Mouse (Mus musculus) CH12.LX (cell line): Measurements from ENCODE around the gene Cers6. TPM values are rescaled to one million over a fixed set of nuclear protein-coding genes. Genes with fewer than 3 reads are reported as not detected.

Experiments
- DNase-seq: peaks from one replicate; pipeline ENCODE4 v3.0.0-alpha.2; 2013; ENCODE audit errors: extremely low read depth
- H3K27ac ChIP-seq: 2 replicates; pipeline ENCODE4 v1.5.1; 2012; ENCODE audit warnings: low read depth, mild to moderate bottlenecking, control low read depth, moderate library complexity; ENCODE audit not compliant: insufficient read depth
- H3K27me3 ChIP-seq: replicated peaks from 2 replicates; pipeline ENCODE3; 2012; ENCODE audit warnings: inconsistent platforms
- H3K36me3 ChIP-seq, 2 experiments: replicated peaks in 1 of 2; 2 replicates each; pipeline versions ENCODE3 to v1.6.1; 2012; ENCODE audit warnings: inconsistent platforms in 1 of 2, low read length in 1 of 2, mild to moderate bottlenecking in 1 of 2, mixed read lengths in 1 of 2, moderate library complexity in 1 of 2; ENCODE audit not compliant: control insufficient read depth in 1 of 2, insufficient read depth in 1 of 2
- H3K4me1 ChIP-seq, 2 experiments: 2 replicates each; pipeline ENCODE4 v1.6.1; 2012; ENCODE audit warnings: inconsistent platforms in 1 of 2, moderate library complexity in 1 of 2; ENCODE audit not compliant: insufficient read depth in 2 of 2, control insufficient read depth in 1 of 2
- H3K4me2 ChIP-seq: 2 replicates; pipeline ENCODE4 v1.6.1; 2012; ENCODE audit warnings: low read depth, mild to moderate bottlenecking, control low read depth; ENCODE audit not compliant: poor library complexity, insufficient read depth, severe bottlenecking
- H3K4me3 ChIP-seq, 3 experiments: fragments of 150-350 bp in 1 of 3; sonication (generic) in 1 of 3; replicated peaks in 1 of 3; 2 replicates each; pipeline versions ENCODE3 to v1.5.1; 2011 to 2012; ENCODE audit warnings: low read depth in 2 of 3, low read length in 2 of 3, mild to moderate bottlenecking in 2 of 3, moderate library complexity in 2 of 3, control low read depth in 1 of 3, improper control_type of control experiment in 1 of 3, inconsistent platforms in 1 of 3, mixed read lengths in 1 of 3; ENCODE audit not compliant: poor library complexity in 1 of 3
- H3K79me2 ChIP-seq: replicated peaks from 2 replicates; pipeline ENCODE4 v1.6.1; 2012; ENCODE audit warnings: mild to moderate bottlenecking, moderate library complexity; ENCODE audit not compliant: control insufficient read depth, poor library complexity, insufficient read depth, severe bottlenecking; ENCODE audit errors: extremely low read depth
- H3K9ac ChIP-seq: 2 replicates; pipeline ENCODE4 v1.6.1; 2012; ENCODE audit warnings: low read depth, mild to moderate bottlenecking, control low read depth, moderate library complexity; ENCODE audit not compliant: insufficient read depth
- H3K9me3 ChIP-seq: replicated peaks from 2 replicates; pipeline ENCODE3; 2012; ENCODE audit warnings: low read length, inconsistent platforms, mixed read lengths
- CHD1 ChIP-seq: IDR thresholded peaks from 2 replicates; pipeline ENCODE4 v1.6.1; 2012; ENCODE audit warnings: low read depth, low read length, improper control_type of control experiment, inconsistent platforms
- CTCF ChIP-seq, 2 experiments: IDR thresholded peaks in 1 of 2; conservative IDR thresholded peaks in 1 of 2; 2 replicates each; pipeline ENCODE4 v1.5.1; 2011 to 2012; ENCODE audit warnings: low read depth in 2 of 2, low read length in 2 of 2, improper control_type of control experiment in 1 of 2, inconsistent platforms in 1 of 2, mild to moderate bottlenecking in 1 of 2, moderate library complexity in 1 of 2
- ETS1 ChIP-seq: conservative IDR thresholded peaks from 2 replicates; pipeline ENCODE4 v1.6.1; 2012; ENCODE audit warnings: low read depth, mild to moderate bottlenecking, inconsistent platforms, low read length, improper control_type of control experiment, moderate library complexity
- IRF4 ChIP-seq: IDR thresholded peaks from 2 replicates; pipeline ENCODE4 v1.6.1; 2014; ENCODE audit warnings: low read depth, mild to moderate bottlenecking, inconsistent platforms, low read length, improper control_type of control experiment
- JUN ChIP-seq: IDR thresholded peaks from 2 replicates; pipeline ENCODE4 v1.6.1; 2011; ENCODE audit warnings: low read depth, mild to moderate bottlenecking, low read length, improper control_type of control experiment, moderate library complexity; ENCODE audit not compliant: insufficient read depth
- KAT2A ChIP-seq: IDR thresholded peaks from 2 replicates; pipeline ENCODE4 v1.6.1; 2012; ENCODE audit warnings: low read length, improper control_type of control experiment, inconsistent platforms; ENCODE audit not compliant: insufficient replicate concordance
- MXI1 ChIP-seq: IDR thresholded peaks from 2 replicates; pipeline ENCODE4 v1.6.1; 2011; ENCODE audit warnings: mild to moderate bottlenecking, low read depth, low read length, improper control_type of control experiment
- MYC ChIP-seq: IDR thresholded peaks from 2 replicates; pipeline ENCODE4 v1.6.1; 2011; ENCODE audit warnings: low read depth, mild to moderate bottlenecking, improper control_type of control experiment, low read length
- NELFE ChIP-seq: IDR thresholded peaks from 2 replicates; pipeline ENCODE4 v1.6.1; 2011; ENCODE audit warnings: low read depth, low read length, improper control_type of control experiment
- POLR2A ChIP-seq: IDR thresholded peaks from 2 replicates; pipeline ENCODE4 v1.6.1; 2011; ENCODE audit warnings: low read depth, mild to moderate bottlenecking, improper control_type of control experiment, low read length
- POLR2AphosphoS2 ChIP-seq: IDR thresholded peaks from 2 replicates; pipeline ENCODE4 v1.6.1; 2011; ENCODE audit warnings: low read depth, low read length, improper control_type of control experiment
- RCOR1 ChIP-seq: conservative IDR thresholded peaks from 2 replicates; pipeline ENCODE4 v1.6.1; 2012; ENCODE audit warnings: low read depth, mild to moderate bottlenecking, inconsistent platforms, low read length, improper control_type of control experiment
- SIN3A ChIP-seq: IDR thresholded peaks from 2 replicates; pipeline ENCODE4 v1.6.1; 2012; ENCODE audit warnings: low read length, improper control_type of control experiment, inconsistent platforms
- SMC3 ChIP-seq: IDR thresholded peaks from 2 replicates; pipeline ENCODE4 v1.6.1; 2011; ENCODE audit warnings: low read depth, low read length, improper control_type of control experiment
- USF1 ChIP-seq: IDR thresholded peaks from 2 replicates; pipeline ENCODE4 v1.6.1; 2014; ENCODE audit warnings: low read depth, mild to moderate bottlenecking, inconsistent platforms, low read length, improper control_type of control experiment
- USF2 ChIP-seq: conservative IDR thresholded peaks from 2 replicates; pipeline ENCODE4 v1.6.1; 2011; ENCODE audit warnings: low read depth, low read length, improper control_type of control experiment
- ZKSCAN1 ChIP-seq: IDR thresholded peaks from 2 replicates; pipeline ENCODE4 v1.6.1; 2012; ENCODE audit warnings: low read depth, inconsistent platforms, low read length, improper control_type of control experiment, borderline replicate concordance
- dilution Hi-C: fragments of 300-500 bp; cut with MboI; formaldehyde crosslinking; loops from 2 replicates; pipeline ENCODE4 v1.14.3; 2020; ENCODE audit warnings: low sequenced_read_pairs; ENCODE audit not compliant: extremely low pct_unique_long_range_greater_than_20kb, extremely low pct_ligation_motif_present
- in situ Hi-C: fragments of 300-500 bp; cut with MboI; formaldehyde crosslinking; loops from 3 replicates; pipeline ENCODE4 v1.14.3; 2019; ENCODE audit warnings: low sequenced_read_pairs, low pct_ligation_motif_present, low pct_unique_long_range_greater_than_20kb, mixed read lengths
- polyA plus RNA-seq: library from polyadenylated mRNA; unstranded; fragments of >175 nt; gene quantifications from 2 replicates; pipeline ENCODE4 v1.2.1, GENCODE M21; 2012; ENCODE audit warnings: low read depth; ENCODE audit not compliant: insufficient read length
- total RNA-seq, 2 experiments: library from RNA; depleted of rRNA; stranded (reverse); fragments of 300-350 nt in 1 of 2; fragments of >200 nt in 1 of 2; gene quantifications; 2 replicates each; pipeline ENCODE4 v1.2.3; 2012 to 2014

The Cers6 gene
- total and polyA plus RNA-seq, 3 experiments, result not detected

- no peaks in the 10 kb centered on the region for H3K27me3 ChIP-seq
- no peak overlapping the region for H3K4me3 ChIP-seq
- in situ Hi-C loops (no loop called here), dilution Hi-C loops (no loop called here)
- peak; percentile 0 for DNase-seq
- H3K9me3 ChIP-seq, result peaks cover 35% of the 10 kb centered on the region
- H3K27ac ChIP-seq, result no peak overlapping the region
- peak; percentile 31 for TF ChIP-seq SMC3
- no peak for TF ChIP-seq ZKSCAN1
- peak in 1 of 2 experiments; percentile 44; a peak in 2 of 4 replicates for TF ChIP-seq CTCF (conservative IDR thresholded peaks at IDR 0.05 in 1 of 2, IDR thresholded peaks at IDR 0.05 in 1 of 2; ENCODE audit: low read depth in 2 of 2, low read length in 2 of 2)
- no peak overlapping the region for H3K4me2 ChIP-seq
- H3K4me1 ChIP-seq, result no peaks in the 10 kb centered on the region
- no peak overlapping the region for H3K9ac ChIP-seq
- no peaks in the 10 kb centered on the region for H3K36me3 ChIP-seq
- H3K79me2 ChIP-seq, result no peaks in the 10 kb centered on the region
Observed at GRCm38 (mm10) chr2:69043431-69044118, 182.3 kb downstream of the Cers6 start.

DNA sequence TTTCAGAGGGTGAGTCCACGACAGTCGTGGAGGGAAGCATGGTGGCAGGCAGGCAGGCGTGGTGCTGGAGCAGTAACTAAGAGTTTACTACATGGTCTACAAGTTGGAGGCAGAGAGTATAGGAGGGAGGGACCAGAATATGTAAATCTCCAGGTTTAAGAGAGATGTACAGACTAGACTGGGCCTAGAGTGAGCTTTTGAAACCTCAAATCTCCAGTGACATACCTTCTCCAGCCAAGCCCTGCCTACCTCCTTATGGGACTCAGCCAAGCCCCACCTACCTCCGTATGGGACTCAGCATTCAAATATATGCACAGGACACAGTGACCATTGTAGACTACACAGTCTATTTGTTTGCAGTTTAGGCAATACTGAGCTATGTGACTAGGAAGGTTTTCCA is 184.7 kb downstream of the Cers6 start:
- DNase-seq, result no peak
- Histone ChIP-seq H3K9me3 (peaks cover 44% of the 10 kb centered on the region), H3K4me2 (no peak overlapping the region), H3K4me3 (no peak overlapping the region), H3K4me1 (no peaks in the 10 kb centered on the region), H3K27ac (no peak overlapping the region), H3K36me3 (no peaks in the 10 kb centered on the region), H3K27me3 (no peaks in the 10 kb centered on the region), H3K79me2 (no peaks in the 10 kb centered on the region), H3K9ac (no peak overlapping the region)
- dilution Hi-C loops, result no loop called here
- in situ Hi-C loops, result no loop called here
- TF ChIP-seq JUN (no peak), CHD1 (no peak), POLR2AphosphoS2 (no peak), SIN3A (no peak), KAT2A (no peak), MYC (no peak), ZKSCAN1 (no peak), ETS1 (no peak), MXI1 (no peak), CTCF (conservative IDR thresholded peaks at IDR 0.05 in 1 of 2, IDR thresholded peaks at IDR 0.05 in 1 of 2; ENCODE audit: low read depth in 2 of 2, low read length in 2 of 2) (no peak), USF2 (no peak), NELFE (no peak), USF1 (no peak), RCOR1 (no peak), POLR2A (no peak), IRF4 (no peak), SMC3 (no peak)
